Mouse (Mus musculus) granulocyte monocyte progenitor cell, adult 5-6 weeks (primary cell): ENCODE results near the gene Bcl2l10. TPM values are rescaled to one million over a fixed set of nuclear protein-coding genes. Genes with fewer than 3 reads are reported as not detected.

Experiments
- ATAC-seq: replicated peaks from 2 replicates; pipeline ENCODE4 v1.8.0; 2016; ENCODE audit warnings: mild to moderate bottlenecking, moderate TSS enrichment, inconsistent platforms; ENCODE audit not compliant: poor library complexity, severe bottlenecking
- total RNA-seq, 2 experiments: library from RNA; stranded (forward) in 1 of 2; stranded (reverse) in 1 of 2; fragments of 200-712, 200-1000 nt in 1 of 2; fragments of >200 nt in 1 of 2; fragmentation: Nextera tagmentation in 1 of 2; gene quantifications; 2 replicates each; pipeline ENCODE4 v1.2.3; 2014 to 2017

Bcl2l10 gene
- total RNA-seq, 2 experiments from 2014 or later: not detected

GRCm38 (mm10) chr9:75393251-75393650 is 45.7 kb downstream of the Bcl2l10 start:
- ATAC-seq: no peak

GRCm38 (mm10) chr9:75395971-75396370 is 48.4 kb downstream of the Bcl2l10 start:
- no peak for ATAC-seq

GRCm38 (mm10) chr9:75399069-75399468 is 51.5 kb downstream of the Bcl2l10 start:
- peak; percentile 34; the same call in 1 of the 2 replicates for ATAC-seq

- no peak for ATAC-seq
These were observed 53.1 kb downstream of the Bcl2l10 start for GRCm38 (mm10) chr9:75400639-75401038.

Other genes starting within 250 kb of the Bcl2l10 start
- gene Myo5c, start 115.7 kb upstream of the Bcl2l10 start, total RNA-seq (2014; fragmentation: Nextera tagmentation): not detected in 2 replicates
- not detected in 2 replicates for gene Myo5c, start 115.7 kb upstream of the Bcl2l10 start, total RNA-seq (2017)
- 4.1 and 5.0 TPM in 2 replicates for gene Gnb5, start 41.5 kb upstream of the Bcl2l10 start, total RNA-seq (2014; fragmentation: Nextera tagmentation)
- 2.7 and 2.8 TPM in 2 replicates for gene Gnb5, start 41.5 kb upstream of the Bcl2l10 start, total RNA-seq (2017)
- 42.4 and 47.8 TPM in 2 replicates for gene Mapk6, start 62.2 kb downstream of the Bcl2l10 start, total RNA-seq (2014; fragmentation: Nextera tagmentation)
- gene Mapk6, start 62.2 kb downstream of the Bcl2l10 start, total RNA-seq (2017): 59.2 and 71.6 TPM in 2 replicates
- gene Leo1, start 93.8 kb downstream of the Bcl2l10 start, total RNA-seq (2014; fragmentation: Nextera tagmentation): 23.2 and 24.2 TPM in 2 replicates
- 38.9 and 42.7 TPM in 2 replicates for gene Leo1, start 93.8 kb downstream of the Bcl2l10 start, total RNA-seq (2017)
- 52.9 and 58.1 TPM in 2 replicates for gene Tmod3, start 211.9 kb downstream of the Bcl2l10 start, total RNA-seq (2014; fragmentation: Nextera tagmentation)
- 59.5 and 64.2 TPM in 2 replicates for gene Tmod3, start 211.9 kb downstream of the Bcl2l10 start, total RNA-seq (2017)